Mouse (Mus musculus) forebrain, embryonic 10.5 days (tissue): Measurements from ENCODE around the gene Ston2. TPM values are rescaled to one million over a fixed set of nuclear protein-coding genes. Genes with fewer than 3 reads are reported as not detected.

Experiments used
- DNase-seq: peaks from one replicate; pipeline ENCODE4 v3.0.0-alpha.2; 2017; ENCODE audit warnings: low spot score; ENCODE audit errors: extremely low spot score
- H3K27ac ChIP-seq: fragments of 300-500 bp; sonication (generic); 2 replicates; pipeline ENCODE4 v1.5.1; 2016; ENCODE audit warnings: mild to moderate bottlenecking
- H3K27me3 ChIP-seq: fragments of 300-500 bp; sonication (generic); 2 replicates; pipeline ENCODE4 v1.6.1; 2016; ENCODE audit warnings: mild to moderate bottlenecking; ENCODE audit not compliant: poor library complexity, severe bottlenecking
- H3K36me3 ChIP-seq: fragments of 300-500 bp; sonication (generic); replicated peaks from 2 replicates; pipeline ENCODE4 v1.6.1; 2016; ENCODE audit warnings: mild to moderate bottlenecking, moderate library complexity
- H3K4me1 ChIP-seq: fragments of 300-500 bp; sonication (generic); 2 replicates; pipeline ENCODE4 v1.6.1; 2016
- H3K4me3 ChIP-seq: fragments of 300-500 bp; sonication (generic); 2 replicates; pipeline ENCODE4 v1.5.1; 2016; ENCODE audit warnings: mild to moderate bottlenecking, moderate library complexity
- H3K9me3 ChIP-seq: fragments of 300-500 bp; sonication (generic); 2 replicates; pipeline ENCODE4 v1.6.1; 2016; ENCODE audit warnings: mild to moderate bottlenecking, moderate library complexity
- WGBS: fragments of 180-500 bp; shearing (Covaris S2); methylation state at CpG from one replicate; pipeline ENCODE4 v1.1.7; 2016; 5-methylcytosine and 5-hydroxymethylcytosine counted together
- polyA plus RNA-seq: library from polyadenylated mRNA; unstranded; fragments of >200 nt; fragmentation: Nextera tagmentation; extraction: Ambion mirVana; gene quantifications from 2 replicates; pipeline ENCODE4 v1.2.1, GENCODE M21; 2016

The Ston2 gene
- polyA plus RNA-seq, result 11.4 and 11.5 TPM in 2 replicates

DNA sequence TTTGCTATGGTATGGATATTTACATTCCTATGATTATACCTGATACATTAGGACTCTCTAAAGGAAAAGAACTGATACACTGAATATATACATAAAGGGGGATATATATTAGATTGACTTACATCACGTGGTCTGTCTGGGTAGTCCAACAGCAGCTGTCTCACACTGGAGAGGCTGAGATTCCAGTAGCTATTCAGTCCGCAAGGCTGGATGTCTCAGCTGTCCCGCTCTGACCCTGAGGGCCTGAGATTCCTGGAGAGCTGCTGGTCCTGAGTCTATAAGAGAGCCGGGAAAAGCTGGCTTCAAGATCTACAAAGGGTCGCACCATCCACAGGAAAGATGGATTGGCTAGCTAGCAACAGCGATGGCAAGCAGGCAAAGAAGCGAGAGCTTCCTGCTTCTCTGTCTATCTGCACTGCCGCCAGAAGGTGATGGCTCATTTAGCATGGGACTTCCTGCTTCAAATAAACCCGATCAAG lies at the start of gene Ston2:
Gene Ston2, minus strand, starts transcription at position 429 of the 479 bp plus-strand sequence.
- peaks cover 6% of the 10 kb centered on the region; the same call in 1 of the 2 replicates for H3K4me1 ChIP-seq
- WGBS, result 88% methylated on average over 9 of the region's 9 CpGs
- no peak within 1 kb of the TSS for H3K4me3 ChIP-seq
- no peaks in the 10 kb centered on the region for H3K27me3 ChIP-seq
- H3K9me3 ChIP-seq, result no peaks in the 10 kb centered on the region
- H3K27ac ChIP-seq, result no peak within 1 kb of the TSS
- no peaks in the 10 kb centered on the region for H3K36me3 ChIP-seq
- no peak for DNase-seq

DNA sequence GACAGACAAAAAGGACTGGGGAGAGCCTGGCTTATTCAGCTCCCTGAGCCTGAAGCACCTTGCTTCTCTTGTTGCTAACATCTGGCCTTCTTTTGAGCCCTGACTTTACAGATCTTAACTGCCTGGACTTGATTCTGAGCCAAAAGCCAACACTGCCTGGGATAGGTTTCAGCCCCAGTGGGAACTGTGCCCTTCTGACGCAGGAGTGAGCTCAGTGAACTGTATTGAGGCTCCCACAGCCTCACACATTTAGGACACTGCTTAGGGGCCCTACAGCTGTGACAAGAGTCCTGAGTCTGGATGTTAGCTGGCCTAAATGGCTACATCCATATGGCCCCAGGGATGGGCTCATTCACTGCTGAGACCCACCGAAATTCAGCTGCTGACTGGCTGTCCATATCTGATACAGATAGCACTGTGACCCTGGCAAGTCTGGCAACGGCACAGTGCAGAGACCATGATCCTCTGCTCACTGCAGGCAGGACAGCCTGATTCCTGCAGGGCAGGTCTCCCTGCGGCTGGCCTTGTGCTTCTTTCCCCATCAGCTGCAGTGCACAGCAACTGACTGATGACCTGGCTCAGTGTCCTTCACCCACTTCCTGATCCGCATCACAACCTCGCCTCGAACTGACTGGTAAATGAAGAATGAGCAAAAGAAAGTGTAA lies 49.3 kb upstream of the Ston2 start:
- DNase-seq, result no peak
- H3K4me1 ChIP-seq, result no peaks in the 10 kb centered on the region
- H3K36me3 ChIP-seq, result peaks cover 96% of the 10 kb centered on the region
- no peak overlapping the region for H3K4me3 ChIP-seq
- no peaks in the 10 kb centered on the region for H3K27me3 ChIP-seq
- H3K9me3 ChIP-seq, result no peaks in the 10 kb centered on the region
- WGBS, result 90% methylated on average over 7 of the region's 7 CpGs
- H3K27ac ChIP-seq, result no peak overlapping the region

DNA sequence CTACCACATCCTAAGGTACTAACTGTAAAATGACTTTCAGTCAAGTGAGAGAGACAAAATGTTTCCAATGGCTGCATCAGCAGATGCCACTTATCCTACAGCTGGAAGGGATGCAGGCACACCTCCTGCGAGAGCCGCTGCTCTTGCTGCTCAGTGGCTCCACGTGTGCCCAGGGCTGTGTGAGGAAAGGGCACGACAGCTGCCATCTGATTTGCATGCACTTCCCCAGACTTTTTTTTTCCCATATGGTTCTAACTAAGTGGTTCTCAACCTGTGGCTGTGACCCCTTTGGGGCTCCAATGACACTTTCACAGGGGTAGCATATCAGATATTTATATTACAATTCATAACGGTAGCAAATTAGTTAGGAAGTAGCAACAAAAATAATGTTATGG lies 45.7 kb upstream of the Ston2 start:
- WGBS, result 76% methylated on average over 5 of the region's 5 CpGs
- Histone ChIP-seq H3K9me3 (no peaks in the 10 kb centered on the region), H3K4me3 (no peak overlapping the region), H3K36me3 (peaks cover 90% of the 10 kb centered on the region), H3K27me3 (no peaks in the 10 kb centered on the region), H3K27ac (no peak overlapping the region), H3K4me1 (no peaks in the 10 kb centered on the region)
- no peak for DNase-seq

DNA sequence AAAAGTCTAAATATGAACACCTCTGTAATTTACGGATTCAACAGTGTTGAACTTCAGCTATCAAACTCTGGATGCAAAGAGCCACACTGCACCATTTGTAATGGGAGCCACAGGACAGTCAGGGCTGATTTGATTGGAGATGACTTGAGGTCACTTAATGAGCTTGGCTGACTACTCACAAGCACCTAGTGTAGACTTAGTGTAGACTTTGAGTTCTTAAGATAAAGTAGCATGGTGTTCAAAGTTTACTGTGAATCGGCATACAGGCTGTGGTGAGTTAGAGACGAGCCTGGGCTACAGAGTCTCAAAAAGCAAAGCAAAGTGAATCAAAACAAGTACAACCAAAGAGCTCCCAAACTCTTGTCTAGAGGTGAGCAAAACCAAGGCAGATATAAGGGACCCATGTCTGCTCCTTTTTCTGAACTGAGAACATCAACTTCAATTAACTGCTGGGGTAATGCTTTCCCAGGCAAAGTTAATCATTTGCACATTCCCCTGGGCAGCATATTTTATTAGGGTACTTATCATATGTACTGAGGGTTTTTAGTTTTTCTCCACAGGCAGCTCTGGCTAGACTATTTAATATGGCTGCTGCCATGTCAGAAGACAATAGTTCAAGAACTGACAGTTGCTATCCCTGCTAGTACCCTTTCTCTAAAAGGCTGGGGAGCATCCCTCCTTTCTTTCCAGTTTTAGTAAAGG lies 45.2 kb upstream of the Ston2 start:
- Histone ChIP-seq H3K27me3 (no peaks in the 10 kb centered on the region), H3K27ac (no peak overlapping the region), H3K9me3 (no peaks in the 10 kb centered on the region), H3K4me3 (no peak overlapping the region), H3K4me1 (no peaks in the 10 kb centered on the region), H3K36me3 (peaks cover 87% of the 10 kb centered on the region)
- 94% methylated on average over 3 of the region's 3 CpGs for WGBS
- no peak for DNase-seq

DNA sequence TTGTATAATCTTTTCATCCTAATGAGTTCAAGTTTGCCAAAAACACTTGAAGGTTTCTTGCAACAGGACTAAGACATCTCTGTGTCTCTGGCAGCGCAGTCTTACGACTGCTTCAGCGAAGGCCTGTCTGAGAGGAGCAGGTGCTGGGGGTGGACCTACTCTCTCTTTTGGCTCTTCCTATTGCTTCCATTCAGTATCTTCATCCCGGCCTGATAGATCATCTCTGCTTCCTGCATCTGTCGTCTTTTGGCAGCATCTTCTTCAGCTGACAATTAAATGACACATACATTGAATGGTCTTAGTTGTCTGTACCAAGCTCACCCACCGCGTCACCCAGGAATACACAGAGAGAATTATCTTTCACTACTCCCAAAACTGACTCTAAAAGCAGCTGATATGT lies 43.2 kb upstream of the Ston2 start:
- no peak for DNase-seq
- Histone ChIP-seq H3K27me3 (no peaks in the 10 kb centered on the region), H3K27ac (no peak overlapping the region), H3K36me3 (peaks cover 85% of the 10 kb centered on the region), H3K4me1 (no peaks in the 10 kb centered on the region), H3K9me3 (no peaks in the 10 kb centered on the region), H3K4me3 (no peak overlapping the region)
- WGBS, result 96% methylated on average over 7 of the region's 7 CpGs

DNA sequence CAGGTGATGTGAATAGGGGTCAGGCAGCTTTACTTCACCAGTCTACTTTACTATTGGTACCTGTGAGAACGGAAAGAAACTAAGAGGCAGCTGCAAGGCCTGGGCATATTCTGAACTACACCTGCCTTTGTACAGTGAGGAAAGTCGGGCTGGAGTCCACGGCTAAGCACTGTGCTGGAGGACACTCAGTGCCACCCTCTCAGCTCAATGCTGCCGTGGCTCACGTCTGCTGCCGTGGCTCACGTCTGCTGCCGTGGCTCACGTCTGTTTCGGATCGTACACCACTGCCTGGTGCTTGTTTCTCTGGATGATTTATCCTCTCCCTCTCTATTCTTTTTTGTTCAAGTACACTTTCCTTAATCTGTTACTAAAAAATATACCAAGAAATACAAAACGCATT lies 32.3 kb upstream of the Ston2 start:
- WGBS, result 96% methylated on average over 12 of the region's 12 CpGs
- H3K36me3 ChIP-seq, result peaks cover 77% of the 10 kb centered on the region
- no peak overlapping the region for H3K27ac ChIP-seq
- H3K27me3 ChIP-seq, result no peaks in the 10 kb centered on the region
- DNase-seq, result no peak
- no peaks in the 10 kb centered on the region for H3K4me1 ChIP-seq
- H3K4me3 ChIP-seq, result no peak overlapping the region
- no peaks in the 10 kb centered on the region for H3K9me3 ChIP-seq

DNA sequence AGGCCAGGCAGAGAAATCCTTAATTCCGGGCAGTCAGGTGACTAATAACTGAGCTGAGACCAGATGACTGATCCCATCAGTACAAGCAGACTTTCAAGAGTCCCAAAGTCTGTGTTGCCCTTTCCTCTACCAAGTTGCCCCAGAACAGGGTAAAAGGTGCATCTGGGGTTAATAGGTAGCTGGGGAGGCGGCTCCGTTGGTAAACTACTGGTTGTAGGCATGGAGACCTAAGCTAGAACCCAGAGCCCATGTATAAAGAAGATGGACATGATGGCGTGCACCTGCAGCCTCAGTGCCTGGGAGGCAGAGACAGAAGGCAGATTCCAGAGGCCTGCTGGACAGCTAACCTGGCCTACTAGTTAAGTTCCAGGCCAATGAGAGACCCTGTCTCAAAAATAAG lies 30.5 kb upstream of the Ston2 start:
- 90% methylated on average over 4 of the region's 4 CpGs for WGBS
- Histone ChIP-seq H3K36me3 (peaks cover 78% of the 10 kb centered on the region), H3K4me1 (no peaks in the 10 kb centered on the region), H3K27ac (no peak overlapping the region), H3K27me3 (no peaks in the 10 kb centered on the region), H3K4me3 (no peak overlapping the region), H3K9me3 (no peaks in the 10 kb centered on the region)
- DNase-seq, result no peak

DNA sequence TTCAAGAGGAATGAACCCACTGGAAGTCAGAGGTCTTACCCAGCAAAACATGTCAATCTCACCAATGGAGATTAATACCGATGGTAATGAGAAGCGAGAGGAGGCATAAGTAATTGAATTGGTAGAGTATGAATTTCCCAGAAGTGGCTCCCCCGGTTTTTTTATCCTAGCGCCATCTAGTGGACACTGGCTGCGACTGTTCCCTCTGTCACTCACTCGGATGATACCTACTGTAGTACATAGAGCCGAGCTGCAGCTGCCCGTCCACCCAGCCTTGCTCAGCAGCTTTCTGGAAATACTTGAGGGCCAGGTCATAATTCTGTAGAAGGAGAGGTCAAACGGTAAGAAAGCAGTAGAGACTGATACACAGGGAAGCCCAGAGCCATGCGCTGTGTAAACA lies 27.8 kb upstream of the Ston2 start:
- no peaks in the 10 kb centered on the region for H3K27me3 ChIP-seq
- DNase-seq, result peak; percentile 62
- H3K27ac ChIP-seq, result no peak overlapping the region
- peaks cover 82% of the 10 kb centered on the region for H3K36me3 ChIP-seq
- H3K4me3 ChIP-seq, result no peak overlapping the region
- 39% methylated on average over 10 of the region's 10 CpGs for WGBS
- H3K4me1 ChIP-seq, result no peaks in the 10 kb centered on the region
- no peaks in the 10 kb centered on the region for H3K9me3 ChIP-seq

DNA sequence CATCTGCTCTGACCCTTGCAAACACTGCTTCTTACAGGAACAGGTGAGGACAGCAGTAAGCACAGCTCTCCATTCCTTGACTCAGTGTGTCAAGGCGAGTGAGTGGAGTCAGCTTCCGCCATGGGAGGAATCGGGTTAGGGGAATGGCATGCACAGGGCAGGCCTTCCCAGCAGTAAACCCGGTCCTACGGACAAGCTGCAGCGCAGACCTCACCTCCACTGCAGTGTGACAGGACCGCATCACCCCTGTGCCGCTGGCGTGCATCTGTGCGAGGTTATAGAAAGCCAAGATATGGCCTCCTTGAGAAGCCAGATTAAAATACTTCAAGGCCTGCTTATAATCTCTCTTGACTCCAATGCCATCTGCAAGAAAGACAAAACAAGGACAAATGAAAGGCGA lies 27.4 kb upstream of the Ston2 start:
- no peak for DNase-seq
- Histone ChIP-seq H3K4me1 (no peaks in the 10 kb centered on the region), H3K27ac (no peak overlapping the region), H3K36me3 (peaks cover 85% of the 10 kb centered on the region), H3K4me3 (no peak overlapping the region), H3K9me3 (no peaks in the 10 kb centered on the region), H3K27me3 (no peaks in the 10 kb centered on the region)
- 94% methylated on average over 11 of the region's 11 CpGs for WGBS

DNA sequence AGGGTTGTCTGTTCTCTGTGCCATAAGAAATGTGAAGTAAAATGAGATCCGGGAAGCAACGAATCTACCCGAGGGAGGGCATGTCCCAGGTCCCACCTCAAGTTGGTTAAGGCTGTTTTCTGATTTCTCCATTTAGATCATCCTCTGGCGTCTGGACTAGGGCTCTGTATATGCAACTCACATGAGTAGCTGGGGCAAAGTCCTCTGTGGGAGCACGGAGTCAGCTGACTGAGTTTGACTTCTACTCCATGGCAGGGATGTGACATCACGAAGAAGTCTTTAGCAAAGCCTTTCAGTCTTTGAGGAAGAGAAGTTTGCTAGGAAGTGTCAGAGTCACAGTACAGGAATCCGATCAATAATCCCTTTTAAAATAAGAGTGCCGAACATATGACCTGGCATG lies 20.7 kb upstream of the Ston2 start:
- Histone ChIP-seq H3K4me3 (no peak overlapping the region), H3K4me1 (no peaks in the 10 kb centered on the region), H3K27ac (no peak overlapping the region), H3K27me3 (no peaks in the 10 kb centered on the region), H3K36me3 (peaks cover 67% of the 10 kb centered on the region), H3K9me3 (no peaks in the 10 kb centered on the region)
- 94% methylated on average over 8 of the region's 8 CpGs for WGBS
- no peak for DNase-seq

DNA sequence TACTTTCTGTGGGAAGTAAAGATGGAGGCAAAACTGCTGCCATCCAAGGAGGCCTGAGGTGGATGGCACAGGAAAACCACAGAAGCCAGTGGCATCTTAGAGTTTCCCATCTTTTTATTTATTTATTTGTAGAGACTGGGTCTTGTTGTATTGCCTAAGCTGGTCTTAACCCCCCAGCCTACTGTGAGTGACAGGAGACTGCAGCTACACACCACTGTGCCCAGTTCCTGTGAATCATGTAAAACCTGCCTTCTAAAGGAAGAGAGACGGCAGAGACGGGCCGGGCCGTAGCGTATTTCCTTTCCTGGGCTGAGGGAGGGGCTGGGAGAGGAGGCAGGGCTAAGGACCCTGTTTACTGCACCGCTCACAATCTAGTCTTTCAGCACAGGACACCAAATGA lies 19.6 kb upstream of the Ston2 start:
- H3K9me3 ChIP-seq, result no peaks in the 10 kb centered on the region
- 85% methylated on average over 6 of the region's 6 CpGs for WGBS
- H3K4me1 ChIP-seq, result no peaks in the 10 kb centered on the region
- no peak for DNase-seq
- H3K36me3 ChIP-seq, result peaks cover 56% of the 10 kb centered on the region
- H3K27ac ChIP-seq, result no peak overlapping the region
- H3K27me3 ChIP-seq, result no peaks in the 10 kb centered on the region
- H3K4me3 ChIP-seq, result no peak overlapping the region

DNA sequence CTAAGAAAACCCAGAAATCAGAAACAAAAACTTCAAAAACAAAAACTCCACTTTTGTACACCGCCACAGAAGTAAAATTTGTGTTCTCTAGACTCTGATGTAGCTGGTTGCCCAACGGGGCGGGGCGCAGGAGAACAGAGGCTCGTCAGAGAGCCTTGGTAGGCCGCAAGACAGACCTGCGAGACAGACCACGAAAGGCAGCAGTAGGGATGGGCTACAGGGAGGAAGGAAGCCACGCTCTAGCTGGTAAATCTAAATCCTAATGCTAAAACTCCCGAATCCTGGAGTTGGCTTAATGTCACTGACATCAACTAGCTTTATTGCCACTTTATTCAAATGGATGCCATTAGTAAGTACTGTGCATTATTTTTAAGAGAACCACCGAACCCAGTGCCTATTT lies 18.9 kb upstream of the Ston2 start:
- Histone ChIP-seq H3K36me3 (peaks cover 49% of the 10 kb centered on the region), H3K4me3 (no peak overlapping the region), H3K27me3 (no peaks in the 10 kb centered on the region), H3K4me1 (no peaks in the 10 kb centered on the region), H3K9me3 (no peaks in the 10 kb centered on the region), H3K27ac (no peak overlapping the region)
- WGBS, result 92% methylated on average over 11 of the region's 11 CpGs
- DNase-seq, result no peak

DNA sequence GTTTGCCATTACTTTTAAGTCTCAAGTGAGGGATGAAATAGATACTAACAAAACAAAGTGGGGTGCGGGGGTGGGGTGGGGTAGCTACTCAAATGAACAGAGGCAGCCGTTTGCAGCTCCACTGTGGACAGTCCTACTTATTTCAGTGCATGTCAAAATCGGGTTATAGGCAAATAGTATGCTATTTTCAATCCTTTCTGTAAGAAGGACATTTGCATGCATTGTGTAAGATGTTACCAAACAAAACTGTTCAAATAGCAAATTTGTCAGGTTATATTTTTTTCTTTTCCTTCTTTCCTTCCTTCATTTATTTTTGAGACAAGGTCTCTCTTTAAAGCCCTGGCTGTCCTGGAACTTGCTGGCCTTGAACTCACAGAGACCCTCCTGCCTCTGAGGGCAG lies 16.1 kb upstream of the Ston2 start:
- no peaks in the 10 kb centered on the region for H3K4me1 ChIP-seq
- WGBS, result 82% methylated on average over 3 of the region's 3 CpGs
- DNase-seq, result no peak
- H3K9me3 ChIP-seq, result no peaks in the 10 kb centered on the region
- no peaks in the 10 kb centered on the region for H3K27me3 ChIP-seq
- H3K27ac ChIP-seq, result no peak overlapping the region
- peaks cover 22% of the 10 kb centered on the region for H3K36me3 ChIP-seq
- no peak overlapping the region for H3K4me3 ChIP-seq
